Mouse (Mus musculus) midbrain, postnatal 0 days (tissue): Measurements from ENCODE around the gene Rbm46. TPM values are rescaled to one million over a fixed set of nuclear protein-coding genes. Genes with fewer than 3 reads are reported as not detected.
A peak's percentile ranks its signal among the peaks of the same experiment; 100 is the strongest.

Experiments used
- ATAC-seq: fragments of 200-750 bp; cut with Nextera tagmentation; 2 replicates; pipeline ENCODE4 v1.8.0; 2017; ENCODE audit warnings: moderate number of reproducible peaks, mild to moderate bottlenecking, moderate TSS enrichment, moderate library complexity; ENCODE audit not compliant: low FRiP score
- DNase-seq: peaks from one replicate; pipeline ENCODE4 v3.0.0-alpha.2; 2015; ENCODE audit warnings: low spot score
- H3K27ac ChIP-seq: fragments of 300-500 bp; sonication (generic); 2 replicates; pipeline ENCODE4 v1.5.1; 2014; ENCODE audit warnings: low read depth, mild to moderate bottlenecking, low read length, mixed read lengths
- H3K27me3 ChIP-seq: fragments of 300-500 bp; sonication (generic); 2 replicates; pipeline ENCODE4 v1.6.1; 2014; ENCODE audit warnings: low read length, control low read depth, mixed read lengths; ENCODE audit not compliant: insufficient read depth
- H3K36me3 ChIP-seq: fragments of 300-500 bp; sonication (generic); 2 replicates; pipeline ENCODE4 v1.6.1; 2014; ENCODE audit warnings: low read length, control low read depth, mixed read lengths; ENCODE audit not compliant: insufficient read depth
- H3K4me1 ChIP-seq: fragments of 300-500 bp; sonication (generic); 2 replicates; pipeline ENCODE4 v1.6.1; 2014; ENCODE audit warnings: mild to moderate bottlenecking, control low read depth, antibody characterized with exemption, low read length, mixed read lengths; ENCODE audit not compliant: insufficient read depth
- H3K4me2 ChIP-seq: fragments of 300-500 bp; sonication (generic); 2 replicates; pipeline ENCODE4 v1.6.1; 2014; ENCODE audit warnings: low read depth, mild to moderate bottlenecking, low read length, mixed read lengths; ENCODE audit not compliant: poor library complexity, severe bottlenecking
- H3K4me3 ChIP-seq: fragments of 300-500 bp; sonication (generic); 2 replicates; pipeline ENCODE4 v1.5.1; 2014; ENCODE audit warnings: low read depth, mild to moderate bottlenecking, low read length, moderate library complexity
- H3K9ac ChIP-seq: fragments of 300-500 bp; sonication (generic); replicated peaks from 2 replicates; pipeline ENCODE4 v1.6.1; 2014; ENCODE audit warnings: mild to moderate bottlenecking, low read length, moderate library complexity, mixed read lengths; ENCODE audit not compliant: poor library complexity, severe bottlenecking
- H3K9me3 ChIP-seq: fragments of 300-500 bp; sonication (generic); 2 replicates; pipeline ENCODE4 v1.6.1; 2016; ENCODE audit warnings: low read length, control low read depth
- CTCF ChIP-seq: IDR thresholded peaks from 2 replicates; pipeline ENCODE4 v1.5.1; 2016; ENCODE audit warnings: antibody characterized with exemption, mild to moderate bottlenecking
- WGBS: fragments of 180-500 bp; shearing (Covaris S2); extraction: QIAGEN DNeasy Blood & Tissue Kit; methylation state at CpG from one replicate; pipeline ENCODE4 v1.1.7; 2014; 5-methylcytosine and 5-hydroxymethylcytosine counted together
- polyA plus RNA-seq: library from polyadenylated mRNA; unstranded; fragments of >200 nt; fragmentation: Nextera tagmentation; extraction: Ambion mirVana; gene quantifications from 2 replicates; pipeline ENCODE4 v1.2.1, GENCODE M21; 2015
- total RNA-seq: library from RNA; depleted of rRNA; stranded (reverse); fragments of >200 nt; gene quantifications from 2 replicates; pipeline ENCODE4 v1.2.3, GENCODE M21; 2014

Gene Rbm46
- total and polyA plus RNA-seq, 2 experiments from 2014 or later, result 0.05 to 1.5 TPM

DNA sequence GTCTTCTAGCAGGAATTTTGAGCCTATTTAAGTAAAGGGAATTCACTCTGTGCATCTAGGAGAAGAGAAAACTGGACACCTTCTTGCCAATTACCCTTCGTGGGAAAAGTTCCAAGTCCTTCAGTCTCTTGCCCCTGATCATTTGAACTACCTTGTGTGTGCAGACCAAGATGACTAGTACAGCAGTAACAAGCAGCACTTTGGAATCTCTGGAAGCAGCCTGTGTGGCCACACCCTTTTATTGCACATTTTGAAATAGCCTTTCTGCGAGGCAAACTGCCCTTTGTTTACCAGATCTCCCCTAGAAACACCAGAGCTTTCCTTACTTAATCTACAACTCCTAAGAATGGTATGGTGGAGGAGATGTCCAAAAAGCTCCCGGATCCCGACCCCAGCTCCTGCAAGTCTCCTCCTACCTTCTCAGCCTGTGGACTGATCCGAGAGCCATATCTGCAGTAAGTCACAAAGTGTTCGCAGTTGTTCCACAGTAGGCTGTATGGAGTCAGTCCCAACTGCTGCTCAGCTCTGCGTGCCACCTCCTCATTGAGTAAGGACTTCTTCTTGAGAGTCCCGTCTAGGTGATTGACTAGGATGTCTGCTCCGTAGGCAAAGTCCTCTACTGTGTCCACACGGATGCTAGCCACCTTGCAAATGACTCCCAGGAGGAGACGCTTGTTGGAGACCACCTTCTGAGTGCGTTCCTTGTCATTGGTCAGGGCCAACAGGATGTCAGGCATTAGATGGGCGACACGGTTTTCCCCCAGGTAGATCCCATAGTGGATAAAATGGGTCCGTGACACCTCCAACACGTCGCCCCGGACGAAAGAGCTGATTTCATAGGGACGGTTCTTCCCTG lies 26.7 kb upstream of the Rbm46 start:
- no peak overlapping the region for H3K27ac ChIP-seq
- no peaks in the 10 kb centered on the region for H3K36me3 ChIP-seq
- H3K4me2 ChIP-seq, result peak overlapping the region; percentile 98
- ATAC-seq, result no peak
- H3K9me3 ChIP-seq, result no peaks in the 10 kb centered on the region
- TF ChIP-seq CTCF, result no peak
- DNase-seq, result no peak
- peaks cover 5% of the 10 kb centered on the region; the same call in 1 of the 2 replicates for H3K4me1 ChIP-seq
- WGBS, result 24% methylated on average over 20 of the region's 20 CpGs
- peaks cover 18% of the 10 kb centered on the region; the same call in 1 of the 2 replicates for H3K27me3 ChIP-seq
- peak overlapping the region; percentile 53 for H3K4me3 ChIP-seq
- 0 out of 2 replicates have a peak overlapping the region, but pooled peaks have one; percentile 44 for H3K9ac ChIP-seq

DNA sequence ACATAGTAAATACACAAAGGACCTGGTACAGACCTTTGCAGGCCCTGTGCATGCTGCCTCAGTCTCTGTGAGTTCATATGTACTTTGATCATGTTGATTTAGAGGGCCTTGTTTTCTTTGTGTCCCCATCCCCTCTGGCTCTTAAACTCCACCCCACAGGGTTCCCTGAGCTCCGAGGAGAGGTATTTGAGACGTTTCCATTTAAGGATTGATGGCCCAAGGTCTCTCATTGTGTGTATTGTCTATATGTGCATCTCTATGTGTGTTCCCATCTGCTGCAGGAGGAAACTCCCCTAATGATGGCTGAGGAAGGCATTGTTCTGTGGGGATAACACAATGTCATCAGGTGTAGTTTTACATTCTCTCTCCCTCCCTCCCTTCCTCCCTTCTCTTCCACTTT lies 12.6 kb upstream of the Rbm46 start:
- H3K27me3 ChIP-seq, result no peaks in the 10 kb centered on the region
- no peaks in the 10 kb centered on the region for H3K4me1 ChIP-seq
- no peak overlapping the region for H3K4me3 ChIP-seq
- H3K4me2 ChIP-seq, result no peak overlapping the region
- TF ChIP-seq CTCF, result no peak
- ATAC-seq (no peak), DNase-seq (no peak)
- no peak overlapping the region for H3K9ac ChIP-seq
- no peaks in the 10 kb centered on the region for H3K36me3 ChIP-seq
- 23% methylated on average over 2 of the region's 2 CpGs for WGBS
- H3K9me3 ChIP-seq, result no peaks in the 10 kb centered on the region
- no peak overlapping the region for H3K27ac ChIP-seq

DNA sequence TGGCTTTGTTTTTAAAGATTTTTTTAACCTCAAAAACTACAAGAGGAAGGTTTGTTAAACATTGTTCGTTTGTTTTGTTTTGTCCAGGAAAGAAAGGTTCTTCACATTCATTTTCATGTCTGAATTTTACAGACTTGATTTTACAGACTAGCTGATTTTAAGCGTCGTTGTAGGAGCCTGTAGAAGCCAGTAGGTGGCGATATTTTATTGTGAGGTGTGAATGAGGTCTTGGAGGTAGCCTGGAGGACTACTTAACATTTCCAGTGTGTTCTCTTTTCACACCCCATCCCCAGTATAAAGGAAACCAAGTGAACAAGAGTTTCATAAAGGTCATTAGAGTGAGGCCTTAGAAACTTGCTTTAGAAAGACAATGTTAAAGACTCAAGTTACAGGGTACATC lies 975 bp upstream of the Rbm46 start:
- Histone ChIP-seq H3K4me3 (no peak overlapping the region), H3K9me3 (no peaks in the 10 kb centered on the region), H3K27me3 (peaks cover 18% of the 10 kb centered on the region), H3K4me1 (peaks cover 6% of the 10 kb centered on the region; the same call in 1 of the 2 replicates), H3K9ac (no peak overlapping the region), H3K36me3 (no peaks in the 10 kb centered on the region), H3K4me2 (no peak overlapping the region), H3K27ac (no peak overlapping the region)
- peak; percentile 29; the same call in 1 of the 2 replicates for ATAC-seq
- 2% methylated on average over 4 of the region's 4 CpGs for WGBS
- TF ChIP-seq CTCF, result peak; percentile 85
- peak; percentile 85 for DNase-seq

DNA sequence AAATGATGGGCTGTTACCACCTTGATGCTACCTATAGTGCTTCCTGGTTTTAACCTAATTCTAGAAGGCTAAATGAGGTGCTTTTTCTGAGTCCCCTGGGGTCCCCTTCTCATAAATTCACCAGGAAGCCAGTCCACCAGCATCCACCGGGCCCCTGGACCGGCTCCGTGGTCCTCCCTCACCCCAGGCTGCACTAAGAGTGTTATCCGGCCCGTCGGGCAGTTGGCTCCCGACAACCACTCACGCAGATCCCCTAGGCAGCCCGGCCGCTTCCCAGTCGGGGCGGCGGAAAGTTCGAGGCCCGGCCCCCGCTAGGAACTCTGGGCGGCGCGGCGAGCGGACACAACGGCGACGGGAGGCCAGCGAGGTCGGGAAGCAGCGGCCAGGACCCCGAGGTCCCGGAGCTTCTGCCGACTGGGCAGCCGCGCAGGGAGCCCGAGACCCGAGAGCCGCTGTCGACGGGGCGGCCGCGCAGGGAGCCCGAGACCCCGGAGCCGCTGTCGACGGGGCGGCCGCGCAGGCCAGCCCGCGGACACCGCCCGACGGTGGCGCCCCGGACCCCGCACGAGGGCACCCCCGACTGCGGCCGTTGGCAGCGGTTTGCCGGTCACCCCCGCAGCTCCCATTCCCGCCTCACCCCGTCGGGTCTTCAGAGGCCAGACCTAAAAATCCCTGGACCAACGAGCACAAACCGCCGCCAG lies 462 bp downstream of the Rbm46 start:
- Histone ChIP-seq H3K27me3 (peaks cover 18% of the 10 kb centered on the region), H3K36me3 (no peaks in the 10 kb centered on the region), H3K4me1 (peaks cover 6% of the 10 kb centered on the region; the same call in 1 of the 2 replicates), H3K9ac (no peak overlapping the region), H3K27ac (no peak overlapping the region), H3K9me3 (no peaks in the 10 kb centered on the region), H3K4me2 (peak overlapping the region; percentile 49), H3K4me3 (peak overlapping the region; percentile 35)
- ATAC-seq, result peak; percentile 13; the same call in 1 of the 2 replicates
- no peak for DNase-seq
- no peak for TF ChIP-seq CTCF
- WGBS, result 30% methylated on average over 66 of the region's 69 CpGs

DNA sequence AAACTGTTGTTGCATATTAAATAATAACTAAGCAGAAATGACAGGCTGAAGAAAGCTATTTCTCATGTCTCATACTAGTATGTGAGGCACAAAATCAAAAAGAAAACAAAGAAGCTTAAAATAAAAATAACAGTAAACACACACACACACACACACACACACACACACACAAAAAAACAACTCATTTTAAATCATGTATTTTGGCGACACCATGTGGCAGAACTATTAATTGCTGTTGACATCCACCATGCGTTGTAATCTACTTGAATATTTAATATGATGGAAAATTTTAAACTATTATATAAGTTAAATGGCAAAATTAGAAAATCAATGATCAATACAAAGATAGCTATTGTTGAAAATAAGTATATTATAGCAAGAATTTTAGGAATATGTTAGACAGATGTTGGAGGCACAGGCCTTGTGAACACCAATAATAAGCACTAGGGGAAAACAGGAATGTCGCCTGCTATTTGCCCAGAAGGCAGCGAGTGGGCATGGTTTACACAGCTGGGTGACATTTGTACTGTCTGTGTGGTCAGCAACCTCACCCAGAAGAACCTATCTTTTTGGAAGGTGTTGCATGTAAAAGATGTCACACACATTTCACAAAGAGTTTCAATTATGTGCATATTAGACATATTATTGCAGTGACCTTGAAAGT lies 18.7 kb downstream of the Rbm46 start:
- ATAC-seq (0 out of 2 replicates have a peak, but pooled peaks have one; percentile 47), DNase-seq (peak; percentile 76)
- Histone ChIP-seq H3K36me3 (no peaks in the 10 kb centered on the region), H3K4me3 (no peak overlapping the region), H3K9ac (no peak overlapping the region), H3K27me3 (no peaks in the 10 kb centered on the region), H3K4me1 (no peaks in the 10 kb centered on the region), H3K9me3 (no peaks in the 10 kb centered on the region), H3K4me2 (no peak overlapping the region), H3K27ac (no peak overlapping the region)
- peak; percentile 87 for TF ChIP-seq CTCF
- 19% methylated on average over 4 of the region's 4 CpGs for WGBS
